Mouse (Mus musculus) spleen, embryonic (tissue): Measurements from ENCODE around the gene Clba1.

Experiments used
- CTCF ChIA-PET: fragments of 350-600 bp; sonication (Branson Sonifier 250); formaldehyde crosslinking; loops from one replicate; lab custom pipeline; 2022; lab: Charles Lee

The Clba1 gene

DNA sequence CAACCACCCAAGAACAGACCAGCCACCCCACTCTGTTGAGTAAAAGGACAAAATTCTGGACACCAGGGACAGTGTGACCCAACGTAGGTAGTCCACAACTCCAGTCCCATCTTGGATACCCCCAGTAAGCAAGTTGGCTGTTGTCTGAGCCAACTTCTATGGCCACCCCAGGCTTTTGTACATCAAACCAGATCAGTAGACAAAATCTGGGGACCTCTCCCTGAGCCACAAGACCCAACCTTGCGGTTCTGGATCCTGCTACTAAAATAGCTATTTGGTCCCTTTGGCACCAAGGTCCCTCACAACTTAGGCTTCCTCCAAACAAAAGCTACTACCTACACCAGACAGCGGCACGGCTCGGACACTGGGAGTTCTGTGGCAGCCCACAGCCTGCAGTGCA is 13.7 kb upstream of the Clba1 start:
- CTCF ChIA-PET = no interaction called here

DNA sequence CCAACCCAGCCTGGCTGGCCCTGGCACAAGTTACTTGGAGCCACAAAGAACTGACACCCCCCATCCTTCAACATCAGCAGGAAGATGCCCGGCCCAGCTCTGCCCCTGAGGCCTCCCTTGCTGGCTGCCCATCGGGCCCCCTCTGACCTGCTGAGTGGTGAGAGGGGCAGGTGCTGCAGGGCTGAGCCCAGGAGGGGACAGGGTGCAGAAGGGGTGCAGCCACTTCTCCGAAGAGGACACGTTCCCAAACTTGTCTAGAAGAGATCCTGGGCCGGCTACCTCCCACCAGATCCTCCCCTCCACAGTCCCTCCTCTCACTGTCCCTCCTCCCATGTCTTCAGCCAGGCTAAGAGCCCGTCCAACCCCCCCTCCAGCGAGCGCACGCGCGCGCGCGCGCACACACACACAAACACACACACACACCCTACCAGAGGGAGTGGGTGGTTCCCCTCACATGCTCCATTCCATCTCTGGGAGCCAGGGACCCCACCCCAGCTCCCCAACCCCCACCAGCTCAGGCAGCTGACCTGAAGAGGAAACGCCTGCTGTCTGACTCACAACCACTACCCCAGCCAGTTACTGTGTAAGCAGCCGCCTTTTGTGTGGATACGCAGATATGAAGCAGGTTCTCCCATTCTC is 13.2 kb upstream of the Clba1 start:
- CTCF ChIA-PET = no interaction called here

- CTCF ChIA-PET = interaction anchor here (0.6 kb wide), 1 partner anchor 1609 kb away, joined by 3 read pairs; no protein-coding TSS in a partner anchor
Observed at GRCm38 (mm10) chr12:112796551-112797510, 11.9 kb upstream of the Clba1 start.

DNA sequence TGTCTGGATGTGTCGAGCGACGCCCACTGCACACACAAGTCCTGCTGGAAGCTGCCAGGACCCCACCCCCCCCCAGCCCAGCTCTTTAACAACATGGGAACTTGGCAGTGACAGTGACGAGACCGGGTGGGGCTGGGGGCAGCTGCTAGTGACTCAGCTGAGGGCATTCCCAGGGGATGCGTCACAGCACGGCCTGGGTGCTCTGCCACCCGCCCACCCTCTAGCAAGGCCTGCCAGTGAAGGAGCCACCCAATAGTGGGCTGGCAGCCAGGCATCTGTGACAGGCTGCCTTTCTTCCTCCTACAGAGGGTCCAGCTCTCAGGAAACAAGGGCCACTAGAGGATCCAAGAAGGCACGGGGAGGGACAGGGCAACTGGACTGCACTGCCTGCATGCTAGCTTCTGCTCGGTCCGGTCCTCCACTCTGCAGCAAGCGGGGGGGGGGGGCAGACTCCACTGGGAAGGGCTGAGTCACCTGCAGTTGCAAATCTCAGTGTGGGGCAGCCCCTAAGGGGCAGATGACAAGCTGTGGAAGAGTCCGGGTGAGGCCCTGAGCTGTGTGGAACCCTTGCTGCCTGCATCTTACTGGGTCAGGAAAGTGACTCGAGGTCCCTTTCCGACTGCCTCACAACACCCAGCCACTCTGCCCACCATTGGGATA is 10.9 kb upstream of the Clba1 start:
- CTCF ChIA-PET = no interaction called here

- CTCF ChIA-PET = no interaction called here
Observed at GRCm38 (mm10) chr12:112798332-112798681, 10.4 kb upstream of the Clba1 start.

- CTCF ChIA-PET = no interaction called here
Observed at GRCm38 (mm10) chr12:112798716-112799115, 10.0 kb upstream of the Clba1 start.

DNA sequence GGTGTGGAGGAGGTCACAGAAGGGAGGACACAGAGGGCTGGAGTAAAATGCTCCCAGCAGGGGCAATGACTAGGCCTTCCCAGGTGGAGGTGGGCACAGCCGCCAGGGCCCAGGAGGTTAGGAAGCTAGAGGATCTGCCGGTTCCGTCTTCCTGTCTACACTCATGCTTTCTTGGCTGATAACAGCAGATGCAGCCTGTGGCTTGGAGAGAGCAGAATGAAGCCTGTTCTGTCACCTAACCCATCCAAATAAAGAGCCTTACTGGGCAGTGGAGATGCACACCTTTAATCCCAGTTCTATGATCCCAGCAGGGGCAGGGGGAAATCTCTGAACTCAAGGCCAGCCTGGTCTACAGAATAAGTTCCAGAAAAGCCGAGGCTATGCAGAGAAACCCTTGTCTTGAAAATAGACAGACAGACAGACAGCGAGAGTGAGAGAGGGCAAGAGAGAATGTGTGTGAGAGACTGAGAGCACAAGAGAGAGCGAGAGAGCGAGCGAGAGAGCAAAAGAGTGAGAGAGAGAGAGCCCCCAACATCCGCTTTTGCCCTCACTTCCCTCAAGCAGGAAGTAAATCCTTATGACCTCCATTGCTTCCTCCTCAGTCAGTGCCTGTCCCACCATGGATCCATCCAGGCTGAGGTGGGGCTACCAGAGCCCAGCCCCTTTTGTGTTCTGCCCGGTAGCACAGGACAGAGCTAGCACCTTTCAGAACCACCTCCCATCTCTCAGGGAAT is 9.3 kb upstream of the Clba1 start:
- CTCF ChIA-PET = interaction anchor here (1.2 kb wide), 1 partner anchor 52 kb away, joined by 5 read pairs; no protein-coding TSS in a partner anchor

DNA sequence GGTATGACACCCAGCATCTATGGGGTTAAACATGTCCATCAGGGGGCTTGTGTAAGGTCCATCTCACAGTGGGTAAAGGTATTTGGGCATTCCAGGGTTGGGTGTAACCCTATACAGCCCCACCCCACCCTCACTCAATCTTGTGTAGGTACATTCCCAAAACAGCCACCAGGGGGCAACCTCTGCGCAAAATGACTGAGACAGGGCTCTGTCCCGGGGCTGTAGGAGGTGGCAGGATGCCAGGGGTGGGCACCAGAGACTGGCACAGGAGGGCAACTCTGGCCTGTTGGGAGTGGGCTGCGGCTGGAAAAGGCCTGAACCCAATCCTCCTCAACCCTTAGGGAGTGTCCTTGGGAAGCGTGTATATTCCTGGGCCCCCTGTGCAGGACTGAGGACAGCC is 8.3 kb upstream of the Clba1 start:
- CTCF ChIA-PET = interaction anchor here (1.2 kb wide), 1 partner anchor 53 kb away, joined by 5 read pairs; no protein-coding TSS in a partner anchor

DNA sequence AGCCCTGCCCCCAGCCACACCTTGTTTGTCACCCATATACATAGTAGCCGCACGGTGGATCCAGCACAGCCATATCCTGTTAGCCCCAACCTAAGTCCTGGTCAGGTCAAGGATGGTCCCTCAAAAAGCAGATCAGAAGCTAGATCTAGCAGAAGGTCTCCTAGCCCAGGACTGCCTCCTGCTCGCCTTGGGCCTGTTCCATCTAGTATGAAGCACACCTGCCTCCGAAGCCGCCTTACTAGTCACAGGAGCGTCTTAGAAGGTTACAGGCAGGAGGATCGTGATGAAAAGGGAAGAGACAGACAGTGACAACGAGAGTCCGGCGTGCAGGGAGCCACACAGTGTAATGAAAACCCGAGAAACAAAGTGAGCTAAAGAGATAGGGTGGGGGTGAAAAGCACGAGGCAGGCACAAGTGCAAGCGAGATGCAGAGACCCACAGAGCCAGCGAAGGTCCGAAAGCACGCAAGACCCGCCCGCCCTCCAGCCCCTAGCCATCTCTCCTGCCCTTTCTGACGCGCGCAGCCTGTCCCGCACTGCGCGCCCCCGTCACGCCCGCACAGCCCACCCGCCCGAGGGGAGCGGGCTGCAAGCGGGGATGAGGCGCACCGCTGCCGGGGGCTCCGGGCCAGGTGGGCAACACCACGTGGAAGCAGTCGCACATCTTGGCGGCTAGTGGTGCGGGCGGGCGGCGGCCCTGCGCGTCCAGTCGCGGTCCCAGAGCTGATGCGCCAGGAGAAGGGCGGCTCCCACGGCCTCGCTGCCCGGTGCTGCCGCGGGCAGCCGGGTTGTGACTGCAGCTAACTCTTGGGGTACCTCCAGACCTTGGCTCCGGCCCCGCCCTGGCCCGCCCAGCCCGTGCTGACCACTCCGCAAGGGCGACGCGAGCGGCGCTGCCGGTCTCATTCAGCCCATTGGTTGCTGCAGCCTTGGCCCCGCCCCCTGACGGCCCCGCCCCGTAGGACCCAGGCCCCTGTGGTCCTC is 6.6 kb upstream of the Clba1 start, which contains the start of gene Ahnak2:
Ahnak2 (minus strand) TSS at position 794 of the 983 bp plus-strand sequence.
- CTCF ChIA-PET = no interaction called here

DNA sequence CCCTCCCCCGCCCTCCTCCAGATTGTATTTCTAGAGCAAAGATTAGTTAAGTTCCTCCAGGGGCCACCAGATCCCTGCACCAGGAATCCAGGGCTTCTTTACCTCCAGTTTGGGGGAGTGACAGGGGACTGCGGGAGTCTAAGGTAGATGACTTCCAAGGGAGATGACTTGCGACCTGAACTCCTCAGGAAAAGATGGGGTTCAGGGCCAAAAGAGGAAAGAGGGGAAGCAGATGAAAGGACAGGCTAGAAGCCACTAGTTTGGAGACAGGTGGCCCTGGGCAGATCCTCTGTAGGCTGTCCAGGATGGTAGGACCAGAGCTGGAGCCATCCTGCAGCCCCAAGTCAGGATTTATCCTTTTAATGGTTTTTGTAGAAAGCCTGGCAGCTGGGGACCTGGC is 5.8 kb upstream of the Clba1 start:
- CTCF ChIA-PET = no interaction called here

- CTCF ChIA-PET = interaction anchor here (0.5 kb wide), 1 partner anchor 186 kb away, joined by 4 read pairs; no protein-coding TSS in a partner anchor
Observed at GRCm38 (mm10) chr12:112804046-112804445, 4.7 kb upstream of the Clba1 start.

GRCm38 (mm10) chr12:112806044-112806443 is 2.7 kb upstream of the Clba1 start:
- CTCF ChIA-PET = no interaction called here

DNA sequence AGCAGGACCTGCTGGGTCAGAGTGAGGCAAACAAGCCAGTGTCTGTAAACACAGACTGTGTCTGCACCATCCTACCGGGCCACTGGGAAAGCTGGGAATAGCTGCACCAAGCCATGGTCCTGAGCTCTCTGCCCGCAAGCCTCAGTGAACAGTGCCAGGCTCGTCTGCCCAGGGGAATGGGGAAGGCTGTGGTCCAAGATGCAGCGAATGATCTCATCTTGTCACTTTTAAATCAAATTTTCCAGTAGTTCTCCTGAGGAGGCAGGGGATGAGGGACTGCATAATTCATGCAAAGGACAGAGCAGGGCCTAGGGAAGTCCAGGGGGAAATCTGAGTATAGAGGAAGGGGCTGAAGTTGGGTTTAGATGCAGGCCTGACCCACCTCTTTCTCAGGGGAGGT is 941 bp upstream of the Clba1 start:
- CTCF ChIA-PET = interaction anchor here (0.6 to 1.2 kb wide), 2 partner anchors 33 to 60 kb away, joined by 3 to 4 read pairs; no protein-coding TSS in a partner anchor

- CTCF ChIA-PET = interaction anchor here (0.6 to 1.2 kb wide), 2 partner anchors 33 to 61 kb away, joined by 3 to 4 read pairs; no protein-coding TSS in a partner anchor
Observed at GRCm38 (mm10) chr12:112808212-112808586, 538 bp upstream of the Clba1 start.

GRCm38 (mm10) chr12:112809641-112810040 is 904 bp downstream of the Clba1 start:
- CTCF ChIA-PET = interaction anchor here (1.0 kb wide), 1 partner anchor 14 kb away, joined by 3 read pairs; no protein-coding TSS in a partner anchor

- CTCF ChIA-PET = interaction anchor here (0.5 to 1.1 kb wide), 3 partner anchors 10 to 55 kb away, joined by 3 to 7 read pairs (median 3); no protein-coding TSS in a partner anchor
Observed at GRCm38 (mm10) chr12:112810092-112810885, 1.6 kb downstream of the Clba1 start.

DNA sequence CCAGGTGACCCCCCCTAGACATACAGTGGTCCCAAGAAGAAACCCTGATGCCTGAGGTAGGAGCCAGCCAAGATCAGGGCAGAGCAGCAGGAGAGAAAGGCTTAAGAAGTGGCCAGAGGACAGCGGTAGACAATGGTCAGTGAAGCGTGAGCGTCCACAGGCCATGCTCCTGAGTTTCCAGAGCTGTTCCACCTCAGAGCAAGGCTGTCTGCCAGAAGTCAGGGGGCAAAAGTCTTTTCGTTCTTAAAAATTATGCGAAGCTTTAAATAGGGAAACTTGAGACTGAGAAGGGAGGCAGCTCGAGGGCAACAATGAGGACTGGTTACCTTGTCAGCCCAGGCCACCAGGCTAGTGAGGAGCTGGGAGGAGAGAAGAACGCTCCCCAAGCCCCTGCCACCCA is 4.6 kb downstream of the Clba1 start:
- CTCF ChIA-PET = no interaction called here

- CTCF ChIA-PET = no interaction called here
Observed at GRCm38 (mm10) chr12:112814682-112815470, 6.1 kb downstream of the Clba1 start.
